Mouse (Mus musculus): ENCODE data around the gene Susd4. TPM values are rescaled to one million over a fixed set of nuclear protein-coding genes. Genes with fewer than 3 reads are reported as not detected.

Susd4 gene
- polyA plus RNA-seq, 1 experiment from 2014 or later, result 4.6 TPM

DNA sequence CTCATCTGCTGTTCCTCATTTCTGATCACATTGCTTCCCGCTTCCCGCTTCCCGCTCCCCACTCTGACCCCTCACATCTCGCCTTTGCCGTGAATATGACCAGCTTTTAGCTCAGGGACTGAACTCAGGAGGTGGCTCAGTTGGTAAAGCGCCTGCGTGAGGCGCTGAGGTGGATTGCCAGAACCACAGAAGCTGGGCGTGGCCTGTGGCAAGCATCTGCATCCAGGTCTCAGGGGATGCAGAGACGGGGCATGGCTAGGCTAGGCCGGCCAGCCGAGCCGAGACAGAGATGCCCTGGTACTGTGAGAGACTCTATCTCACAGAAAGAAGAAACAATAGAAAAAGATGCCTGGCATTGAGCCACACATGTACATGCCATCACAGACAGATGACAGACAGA lies 93.0 kb downstream of the Susd4 start:
- Histone ChIP-seq H3K27me3 (replicated peaks; ENCODE audit: control insufficient read depth, insufficient read depth, low read length) (no peaks in the 10 kb centered on the region), H3K36me3 (ENCODE audit: control insufficient read depth, insufficient read depth) (no peaks in the 10 kb centered on the region), H3K4me3 (ENCODE audit: low read depth, low read length) (no peak overlapping the region), H3K9ac (ENCODE audit: low read depth, low read length) (no peak overlapping the region), H3K4me2 (replicated peaks; ENCODE audit: low read depth) (no peak overlapping the region), H3K4me1 (replicated peaks; ENCODE audit: control insufficient read depth, insufficient read depth, low read length) (no peaks in the 10 kb centered on the region), H3K9me3 (ENCODE audit: control insufficient read depth) (no peaks in the 10 kb centered on the region), H3K27ac (ENCODE audit: low read depth, low read length) (no peak overlapping the region)
- TF ChIP-seq CTCF (IDR thresholded peaks at IDR 0.05; ENCODE audit: low read depth), result no peak
- ATAC-seq, result no peak
- WGBS, result 85% methylated on average over 13 of the region's 13 CpGs

- Histone ChIP-seq H3K36me3 (ENCODE audit: control insufficient read depth, insufficient read depth) (no peaks in the 10 kb centered on the region), H3K4me2 (replicated peaks; ENCODE audit: low read depth) (no peak overlapping the region), H3K4me1 (replicated peaks; ENCODE audit: control insufficient read depth, insufficient read depth, low read length) (no peaks in the 10 kb centered on the region), H3K27ac (ENCODE audit: low read depth, low read length) (no peak overlapping the region), H3K9me3 (ENCODE audit: control insufficient read depth) (no peaks in the 10 kb centered on the region), H3K4me3 (ENCODE audit: low read depth, low read length) (no peak overlapping the region), H3K27me3 (replicated peaks; ENCODE audit: control insufficient read depth, insufficient read depth, low read length) (no peaks in the 10 kb centered on the region), H3K9ac (ENCODE audit: low read depth, low read length) (no peak overlapping the region)
- WGBS, result 33% methylated on average over 7 of the region's 7 CpGs
- TF ChIP-seq CTCF (IDR thresholded peaks at IDR 0.05; ENCODE audit: low read depth), result no peak
- ATAC-seq, result peak; percentile 42
Measured at GRCm38 (mm10) chr1:182861671-182862358, 98.2 kb downstream of the Susd4 start.

DNA sequence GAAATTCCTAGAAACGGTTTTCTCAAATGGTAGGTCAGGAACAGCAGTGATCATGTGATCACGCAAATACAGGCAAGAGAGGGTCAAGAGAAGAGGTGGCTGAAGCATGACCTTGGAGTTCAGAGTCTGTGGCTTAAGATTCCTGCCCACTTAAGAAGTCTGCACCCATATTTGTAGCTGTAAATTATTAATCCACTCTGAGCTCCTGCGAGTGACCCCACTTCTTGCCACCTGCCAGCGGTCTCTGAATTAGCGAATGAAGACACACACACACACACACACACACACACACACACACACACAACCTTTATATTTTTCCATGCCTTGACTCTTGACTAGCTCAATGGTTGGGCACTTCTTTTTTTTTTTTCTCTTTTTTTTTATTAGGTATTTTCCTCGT lies 99.7 kb downstream of the Susd4 start:
- no peaks in the 10 kb centered on the region for H3K36me3 ChIP-seq (ENCODE audit: control insufficient read depth, insufficient read depth)
- H3K4me2 ChIP-seq (replicated peaks; ENCODE audit: low read depth), result no peak overlapping the region
- no peaks in the 10 kb centered on the region for H3K9me3 ChIP-seq (ENCODE audit: control insufficient read depth)
- H3K4me1 ChIP-seq (replicated peaks; ENCODE audit: control insufficient read depth, insufficient read depth, low read length), result no peaks in the 10 kb centered on the region
- WGBS, result 63% methylated on average over 6 of the region's 6 CpGs
- no peak overlapping the region for H3K27ac ChIP-seq (ENCODE audit: low read depth, low read length)
- no peak overlapping the region for H3K9ac ChIP-seq (ENCODE audit: low read depth, low read length)
- no peak overlapping the region for H3K4me3 ChIP-seq (ENCODE audit: low read depth, low read length)
- no peak for ATAC-seq
- no peaks in the 10 kb centered on the region for H3K27me3 ChIP-seq (replicated peaks; ENCODE audit: control insufficient read depth, insufficient read depth, low read length)
- no peak for TF ChIP-seq CTCF (IDR thresholded peaks at IDR 0.05; ENCODE audit: low read depth)

- no peak overlapping the region for H3K4me3 ChIP-seq (ENCODE audit: low read depth, low read length)
- H3K4me2 ChIP-seq (replicated peaks; ENCODE audit: low read depth), result no peak overlapping the region
- no peak for TF ChIP-seq CTCF (IDR thresholded peaks at IDR 0.05; ENCODE audit: low read depth)
- H3K9ac ChIP-seq (ENCODE audit: low read depth, low read length), result no peak overlapping the region
- WGBS, result 81% methylated on average over 3 of the region's 3 CpGs
- no peaks in the 10 kb centered on the region for H3K36me3 ChIP-seq (ENCODE audit: control insufficient read depth, insufficient read depth)
- peaks cover 7% of the 10 kb centered on the region; the same call in 1 of the 2 replicates for H3K9me3 ChIP-seq (ENCODE audit: control insufficient read depth)
- no peaks in the 10 kb centered on the region for H3K27me3 ChIP-seq (replicated peaks; ENCODE audit: control insufficient read depth, insufficient read depth, low read length)
- no peak for ATAC-seq
- H3K4me1 ChIP-seq (replicated peaks; ENCODE audit: control insufficient read depth, insufficient read depth, low read length), result no peaks in the 10 kb centered on the region
- no peak overlapping the region for H3K27ac ChIP-seq (ENCODE audit: low read depth, low read length)
Measured at GRCm38 (mm10) chr1:182867886-182868285, 104.2 kb downstream of the Susd4 start.

GRCm38 (mm10) chr1:182868432-182869113 lies 104.9 kb downstream of the Susd4 start:
- no peak for ATAC-seq
- Histone ChIP-seq H3K4me2 (replicated peaks; ENCODE audit: low read depth) (no peak overlapping the region), H3K27me3 (replicated peaks; ENCODE audit: control insufficient read depth, insufficient read depth, low read length) (no peaks in the 10 kb centered on the region), H3K9me3 (ENCODE audit: control insufficient read depth) (peaks cover 7% of the 10 kb centered on the region; the same call in 1 of the 2 replicates), H3K27ac (ENCODE audit: low read depth, low read length) (no peak overlapping the region), H3K36me3 (ENCODE audit: control insufficient read depth, insufficient read depth) (no peaks in the 10 kb centered on the region), H3K4me1 (replicated peaks; ENCODE audit: control insufficient read depth, insufficient read depth, low read length) (no peaks in the 10 kb centered on the region), H3K4me3 (ENCODE audit: low read depth, low read length) (no peak overlapping the region), H3K9ac (ENCODE audit: low read depth, low read length) (no peak overlapping the region)
- whole genome bisulfite sequencing, result 79% methylated on average over 14 of the region's 14 CpGs
- TF ChIP-seq CTCF (IDR thresholded peaks at IDR 0.05; ENCODE audit: low read depth), result peak; percentile 70

DNA sequence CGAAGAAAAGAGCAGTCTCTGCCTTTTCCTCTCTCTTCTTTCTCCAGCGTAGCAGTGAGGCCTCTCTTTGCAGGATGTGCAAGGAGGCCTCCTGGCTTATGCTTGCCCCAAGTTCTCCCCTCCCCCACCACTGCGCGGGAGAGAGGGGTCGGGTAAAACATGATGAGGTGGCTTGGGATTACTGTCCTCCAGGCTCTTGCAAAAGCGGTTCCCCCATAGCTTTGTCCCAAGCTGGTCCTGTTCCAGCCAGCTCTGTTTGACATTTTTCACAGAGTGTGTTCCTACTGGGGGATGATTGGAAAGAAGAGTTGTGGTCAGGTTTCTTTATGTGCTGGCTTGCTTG lies 105.4 kb downstream of the Susd4 start:
- no peak overlapping the region for H3K9ac ChIP-seq (ENCODE audit: low read depth, low read length)
- no peak for ATAC-seq
- H3K4me1 ChIP-seq (replicated peaks; ENCODE audit: control insufficient read depth, insufficient read depth, low read length), result no peaks in the 10 kb centered on the region
- H3K27ac ChIP-seq (ENCODE audit: low read depth, low read length), result no peak overlapping the region
- peaks cover 7% of the 10 kb centered on the region; the same call in 1 of the 2 replicates for H3K9me3 ChIP-seq (ENCODE audit: control insufficient read depth)
- H3K4me3 ChIP-seq (ENCODE audit: low read depth, low read length), result no peak overlapping the region
- no peak overlapping the region for H3K4me2 ChIP-seq (replicated peaks; ENCODE audit: low read depth)
- no peaks in the 10 kb centered on the region for H3K27me3 ChIP-seq (replicated peaks; ENCODE audit: control insufficient read depth, insufficient read depth, low read length)
- WGBS, result 67% methylated on average over 6 of the region's 6 CpGs
- H3K36me3 ChIP-seq (ENCODE audit: control insufficient read depth, insufficient read depth), result no peaks in the 10 kb centered on the region
- TF ChIP-seq CTCF (IDR thresholded peaks at IDR 0.05; ENCODE audit: low read depth), result no peak

Data from intestine, postnatal 0 days (tissue).